Mouse (Mus musculus) small intestine, adult 2 months (tissue): ENCODE results near the gene Elovl6.

Source experiments
- CTCF ChIP-seq: fragments of 200-500 bp; IDR thresholded peaks from 2 replicates; pipeline ENCODE4 v1.5.1; 2012; ENCODE audit warnings: low read depth, mild to moderate bottlenecking, control low read depth, inconsistent platforms, low read length, moderate library complexity, mixed read lengths; ENCODE audit not compliant: insufficient replicate concordance, insufficient read length; ENCODE audit errors: extremely low read depth
- POLR2A ChIP-seq: fragments of 200-500 bp; IDR thresholded peaks from 2 replicates; pipeline ENCODE4 v1.6.1; 2012; ENCODE audit warnings: low read depth, mild to moderate bottlenecking, control low read depth, inconsistent platforms, low read length, moderate library complexity

DNA sequence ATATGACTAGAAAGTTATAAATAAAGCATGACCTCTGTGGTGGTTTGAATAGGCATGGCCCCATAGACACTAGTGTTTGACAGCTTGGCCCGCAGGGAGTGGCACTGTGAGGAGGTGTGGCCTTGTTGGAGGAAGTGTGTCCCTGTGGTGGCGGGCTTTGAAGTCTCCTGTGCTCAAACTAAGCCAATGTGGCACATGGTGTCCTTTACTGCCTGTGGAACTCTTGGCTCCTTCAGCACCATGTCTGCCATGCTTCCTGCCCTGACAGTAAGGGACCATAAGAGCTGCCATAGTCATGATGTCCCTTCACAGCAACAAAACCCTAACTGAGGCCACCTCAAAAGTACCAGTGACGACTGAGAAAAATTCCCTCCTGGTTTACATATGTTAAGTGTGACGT, 120.3 kb downstream of the Elovl6 start:
- TF ChIP-seq POLR2A, result no peak
- no peak for TF ChIP-seq CTCF
